Mouse (Mus musculus) neural tube, embryonic 15.5 days (tissue): ENCODE measurements around the gene Akr1a1. TPM values are rescaled to one million over a fixed set of nuclear protein-coding genes. Genes with fewer than 3 reads are reported as not detected.
A peak's percentile ranks its signal among the peaks of the same experiment; 100 is the strongest.

Experiments
- ATAC-seq: fragments of 200-750 bp; cut with Nextera tagmentation; 2 replicates; pipeline ENCODE4 v1.8.0; 2017; ENCODE audit warnings: mild to moderate bottlenecking, moderate TSS enrichment, moderate library complexity; ENCODE audit not compliant: low FRiP score
- H3K27ac ChIP-seq: fragments of 300-500 bp; sonication (generic); replicated peaks from 2 replicates; pipeline ENCODE4 v1.5.1; 2015; ENCODE audit warnings: mild to moderate bottlenecking, inconsistent platforms
- H3K27me3 ChIP-seq: fragments of 300-500 bp; sonication (generic); replicated peaks from 2 replicates; pipeline ENCODE4 v1.6.1; 2015; ENCODE audit warnings: inconsistent platforms
- H3K36me3 ChIP-seq: fragments of 300-500 bp; sonication (generic); 2 replicates; pipeline ENCODE4 v1.6.1; 2015; ENCODE audit warnings: inconsistent platforms
- H3K4me1 ChIP-seq: fragments of 300-500 bp; sonication (generic); 2 replicates; pipeline ENCODE4 v1.6.1; 2015; ENCODE audit warnings: inconsistent platforms
- H3K4me2 ChIP-seq: fragments of 300-500 bp; sonication (generic); 2 replicates; pipeline ENCODE4 v1.6.1; 2015; ENCODE audit warnings: inconsistent platforms, mild to moderate bottlenecking, moderate library complexity
- H3K4me3 ChIP-seq: fragments of 300-500 bp; sonication (generic); replicated peaks from 2 replicates; pipeline ENCODE4 v1.5.1; 2015; ENCODE audit warnings: mild to moderate bottlenecking, inconsistent platforms
- H3K9ac ChIP-seq: fragments of 300-500 bp; sonication (generic); replicated peaks from 2 replicates; pipeline ENCODE4 v1.6.1; 2015; ENCODE audit warnings: mild to moderate bottlenecking, inconsistent platforms
- H3K9me3 ChIP-seq: fragments of 300-500 bp; sonication (generic); replicated peaks from 2 replicates; pipeline ENCODE4 v1.6.1; 2016; ENCODE audit warnings: inconsistent platforms
- WGBS: fragments of 180-500 bp; shearing (Covaris S2); methylation state at CpG from one replicate; pipeline ENCODE4 v1.1.7; 2015; ENCODE audit warnings: mixed read lengths; 5-methylcytosine and 5-hydroxymethylcytosine counted together
- polyA plus RNA-seq: library from polyadenylated mRNA; unstranded; fragments of >200 nt; fragmentation: Nextera tagmentation; extraction: Ambion mirVana; gene quantifications from 2 replicates; pipeline ENCODE4 v1.2.1, GENCODE M21; 2015

Gene Akr1a1
- polyA plus RNA-seq, 1 experiment from 2014 or later: 717 TPM

GRCm38 (mm10) chr4:116655658-116656057, 4.2 kb upstream of the Akr1a1 start:
- Histone ChIP-seq H3K4me3 (no peak overlapping the region), H3K9ac (no peak overlapping the region), H3K9me3 (no peaks in the 10 kb centered on the region), H3K27ac (no peak overlapping the region), H3K36me3 (no peaks in the 10 kb centered on the region), H3K4me2 (no peak overlapping the region), H3K27me3 (no peaks in the 10 kb centered on the region), H3K4me1 (0 out of 2 replicates have a peak, but pooled peaks cover under 1% of the 10 kb centered on the region)
- no peak for ATAC-seq
- WGBS: 78% methylated on average over 3 of the region's 3 CpGs

DNA sequence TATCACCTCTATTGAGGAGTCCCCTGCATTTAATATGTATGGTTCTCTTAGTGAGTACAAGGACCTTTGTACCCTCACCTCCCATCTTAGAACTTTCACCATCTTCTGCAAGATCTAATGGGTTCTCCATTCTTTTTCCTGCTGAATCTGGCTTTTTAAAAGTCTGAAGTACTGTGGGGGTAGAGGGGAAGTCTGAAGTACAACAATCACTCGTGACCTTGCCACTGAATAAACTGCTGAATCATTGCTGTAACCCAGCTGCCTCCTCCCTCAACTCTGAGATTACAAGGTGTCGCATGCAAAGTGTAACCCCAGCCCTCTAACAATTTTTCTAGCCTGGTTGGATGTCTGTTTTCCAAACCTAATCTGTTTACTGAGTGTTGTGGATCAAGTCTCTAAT, 3.6 kb upstream of the Akr1a1 start:
- H3K27ac ChIP-seq: no peak overlapping the region
- ATAC-seq: no peak
- no peaks in the 10 kb centered on the region for H3K9me3 ChIP-seq
- peaks cover 6% of the 10 kb centered on the region for H3K4me1 ChIP-seq
- H3K4me3 ChIP-seq: no peak overlapping the region
- no peaks in the 10 kb centered on the region for H3K27me3 ChIP-seq
- H3K9ac ChIP-seq: no peak overlapping the region
- WGBS: 67% methylated on average over 2 of the region's 2 CpGs
- no peaks in the 10 kb centered on the region for H3K36me3 ChIP-seq
- H3K4me2 ChIP-seq: no peak overlapping the region

DNA sequence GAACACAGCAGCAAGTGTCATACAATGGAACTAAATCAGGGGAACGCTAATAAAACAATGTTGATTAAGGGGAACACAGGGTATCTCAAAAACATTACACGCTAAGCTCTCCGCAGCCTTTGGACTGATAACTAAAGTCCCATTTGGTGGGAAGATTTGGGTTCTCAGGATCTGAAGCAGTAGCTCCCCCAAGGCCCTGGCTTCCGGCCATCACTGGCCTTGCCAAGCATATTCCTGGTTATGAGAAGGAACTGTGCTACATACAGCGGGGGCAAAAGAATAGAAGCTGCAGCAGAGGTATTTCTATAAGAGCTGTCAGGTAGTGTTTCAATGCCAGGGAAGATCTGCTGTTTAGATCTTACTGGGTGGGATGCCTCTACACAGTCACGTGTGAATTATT, 1.7 kb upstream of the Akr1a1 start:
- Histone ChIP-seq H3K4me3 (no peak overlapping the region), H3K27ac (no peak overlapping the region), H3K4me2 (no peak overlapping the region), H3K27me3 (no peaks in the 10 kb centered on the region), H3K9me3 (no peaks in the 10 kb centered on the region), H3K9ac (no peak overlapping the region), H3K36me3 (no peaks in the 10 kb centered on the region), H3K4me1 (peaks cover 24% of the 10 kb centered on the region)
- 86% methylated on average over 6 of the region's 6 CpGs for WGBS
- no peak for ATAC-seq

DNA sequence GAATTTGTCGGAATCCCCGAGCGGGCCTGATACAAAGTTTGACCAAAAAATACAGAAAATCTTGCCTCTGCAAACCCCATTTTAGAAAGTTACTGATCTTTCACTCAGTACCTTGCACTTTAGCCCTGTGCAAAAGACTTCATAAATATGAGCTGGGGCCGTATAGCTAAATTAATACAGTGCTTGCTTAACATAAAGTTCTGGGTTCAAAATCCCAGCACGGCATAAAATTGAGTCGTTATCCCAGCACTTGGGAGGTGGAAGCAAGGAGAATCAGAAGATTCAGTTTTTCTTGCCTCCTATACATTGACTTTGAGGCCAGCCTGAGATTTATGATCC, 286 bp upstream of the Akr1a1 start:
- Histone ChIP-seq H3K4me2 (peak overlapping the region; percentile 83), H3K9me3 (no peaks in the 10 kb centered on the region), H3K9ac (peak overlapping the region; percentile 53), H3K27ac (peak overlapping the region; percentile 35; the same call in 1 of the 2 replicates), H3K4me3 (peak overlapping the region; percentile 75), H3K27me3 (no peaks in the 10 kb centered on the region), H3K4me1 (peaks cover 36% of the 10 kb centered on the region), H3K36me3 (no peaks in the 10 kb centered on the region)
- ATAC-seq: no peak
- 8% methylated on average over 6 of the region's 6 CpGs for WGBS

GRCm38 (mm10) chr4:116650365-116650764, 1.1 kb downstream of the Akr1a1 start:
- Histone ChIP-seq H3K4me1 (peaks cover 47% of the 10 kb centered on the region), H3K4me3 (peak overlapping the region; percentile 75), H3K9ac (peak overlapping the region; percentile 87), H3K27ac (peak overlapping the region; percentile 84), H3K4me2 (peak overlapping the region; percentile 83), H3K27me3 (no peaks in the 10 kb centered on the region), H3K36me3 (0 out of 2 replicates have a peak, but pooled peaks cover 3% of the 10 kb centered on the region), H3K9me3 (no peaks in the 10 kb centered on the region)
- no peak for ATAC-seq
- 40% methylated on average over 5 of the region's 5 CpGs for WGBS

GRCm38 (mm10) chr4:116649411-116649810, 2.1 kb downstream of the Akr1a1 start:
- ATAC-seq: no peak
- 96% methylated on average over 2 of the region's 2 CpGs for WGBS
- Histone ChIP-seq H3K4me1 (peaks cover 48% of the 10 kb centered on the region), H3K9me3 (no peaks in the 10 kb centered on the region), H3K4me3 (no peak overlapping the region), H3K4me2 (peak overlapping the region; percentile 83), H3K9ac (no peak overlapping the region), H3K27me3 (no peaks in the 10 kb centered on the region), H3K27ac (no peak overlapping the region), H3K36me3 (0 out of 2 replicates have a peak, but pooled peaks cover 7% of the 10 kb centered on the region)

DNA sequence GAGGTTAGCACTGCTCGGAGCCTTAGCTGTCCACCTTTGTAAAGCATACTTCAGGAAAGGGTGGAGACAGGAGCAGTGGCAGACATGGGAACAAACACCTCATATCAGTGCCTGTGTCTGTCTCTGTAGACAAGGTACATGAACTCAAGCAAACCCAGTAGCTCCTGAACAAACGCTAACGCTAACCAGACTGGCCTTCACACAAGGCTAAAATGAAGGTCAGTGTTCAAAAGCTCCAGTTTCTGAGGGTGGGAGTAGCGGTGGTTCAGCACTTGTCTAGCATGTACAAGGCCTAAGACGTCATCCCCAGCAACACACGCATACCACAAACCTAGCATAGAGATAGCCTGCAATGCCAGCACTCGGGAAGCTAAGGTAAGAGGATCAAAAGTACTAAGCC, 5.9 kb downstream of the Akr1a1 start:
- Histone ChIP-seq H3K27me3 (no peaks in the 10 kb centered on the region), H3K4me1 (peaks cover 48% of the 10 kb centered on the region), H3K4me2 (no peak overlapping the region), H3K9me3 (no peaks in the 10 kb centered on the region), H3K9ac (no peak overlapping the region), H3K36me3 (peaks cover 29% of the 10 kb centered on the region), H3K4me3 (no peak overlapping the region), H3K27ac (no peak overlapping the region)
- WGBS: 94% methylated on average over 7 of the region's 7 CpGs
- no peak for ATAC-seq

DNA sequence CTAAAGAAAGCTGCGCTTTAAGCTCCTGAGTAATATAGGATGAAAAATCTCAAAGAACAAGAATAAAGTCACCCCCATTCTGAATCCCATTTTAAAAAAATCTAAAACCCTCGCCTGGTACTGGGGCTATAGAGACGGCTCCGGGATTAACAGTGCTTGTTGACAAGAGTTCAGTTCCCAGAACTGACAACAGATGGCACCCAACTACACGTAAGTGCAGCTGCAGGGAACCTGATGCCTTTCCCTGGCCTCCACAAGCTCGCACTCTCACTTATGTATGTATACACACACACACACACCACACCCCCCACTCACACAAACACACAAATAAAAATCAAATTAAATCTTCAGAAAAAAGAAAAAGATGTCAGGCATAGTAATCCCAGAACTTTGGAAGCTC, 7.2 kb downstream of the Akr1a1 start:
- ATAC-seq: peak; percentile 47; the same call in 1 of the 2 replicates
- no peak overlapping the region for H3K4me2 ChIP-seq
- no peak overlapping the region for H3K9ac ChIP-seq
- H3K9me3 ChIP-seq: no peaks in the 10 kb centered on the region
- peaks cover 39% of the 10 kb centered on the region for H3K36me3 ChIP-seq
- H3K4me1 ChIP-seq: peaks cover 35% of the 10 kb centered on the region
- no peak overlapping the region for H3K4me3 ChIP-seq
- WGBS: 53% methylated on average over 6 of the region's 6 CpGs
- no peak overlapping the region for H3K27ac ChIP-seq
- no peaks in the 10 kb centered on the region for H3K27me3 ChIP-seq

- 100% methylated on average over 1 of the region's 1 CpGs for WGBS
- H3K27me3 ChIP-seq: no peaks in the 10 kb centered on the region
- H3K4me3 ChIP-seq: no peak overlapping the region
- peaks cover 13% of the 10 kb centered on the region for H3K4me1 ChIP-seq
- H3K4me2 ChIP-seq: no peak overlapping the region
- peaks cover 60% of the 10 kb centered on the region for H3K36me3 ChIP-seq
- H3K9ac ChIP-seq: no peak overlapping the region
- H3K9me3 ChIP-seq: no peaks in the 10 kb centered on the region
- H3K27ac ChIP-seq: no peak overlapping the region
- ATAC-seq: no peak
Observed at GRCm38 (mm10) chr4:116642071-116642470, 9.4 kb downstream of the Akr1a1 start.

DNA sequence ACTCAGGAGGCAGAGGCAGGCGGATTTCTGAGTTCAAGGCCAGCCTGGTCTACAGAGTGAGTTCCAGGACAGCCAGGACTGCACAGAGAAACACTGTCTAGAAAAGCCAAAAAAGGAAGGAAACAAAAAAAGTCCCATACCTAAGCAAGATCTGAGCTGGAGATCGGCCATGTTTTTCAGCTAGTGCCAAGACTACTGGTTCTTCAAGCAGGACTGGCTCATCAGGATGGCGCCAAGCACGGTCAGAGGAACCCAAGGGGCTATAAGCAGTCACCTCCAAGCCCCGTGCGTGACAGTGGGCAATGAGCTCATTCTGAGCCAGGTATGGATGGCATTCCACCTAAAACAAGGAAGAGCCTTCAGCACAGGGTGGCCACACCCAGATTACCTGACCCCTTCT, 12.7 kb downstream of the Akr1a1 start:
- Histone ChIP-seq H3K4me3 (no peak overlapping the region), H3K9ac (no peak overlapping the region), H3K9me3 (no peaks in the 10 kb centered on the region), H3K4me2 (no peak overlapping the region), H3K27ac (no peak overlapping the region), H3K36me3 (peaks cover 80% of the 10 kb centered on the region), H3K4me1 (no peaks in the 10 kb centered on the region), H3K27me3 (no peaks in the 10 kb centered on the region)
- WGBS: 96% methylated on average over 6 of the region's 6 CpGs
- ATAC-seq: no peak

- no peaks in the 10 kb centered on the region for H3K9me3 ChIP-seq
- H3K27ac ChIP-seq: no peak overlapping the region
- no peak overlapping the region for H3K4me2 ChIP-seq
- H3K36me3 ChIP-seq: peaks cover 65% of the 10 kb centered on the region
- no peak overlapping the region for H3K9ac ChIP-seq
- H3K4me3 ChIP-seq: no peak overlapping the region
- no peaks in the 10 kb centered on the region for H3K4me1 ChIP-seq
- ATAC-seq: peak; percentile 68; the same call in 1 of the 2 replicates
- WGBS: 75% methylated on average over 1 of the region's 1 CpGs
- H3K27me3 ChIP-seq: no peaks in the 10 kb centered on the region
Observed at GRCm38 (mm10) chr4:116635197-116635596, 16.3 kb downstream of the Akr1a1 start.

DNA sequence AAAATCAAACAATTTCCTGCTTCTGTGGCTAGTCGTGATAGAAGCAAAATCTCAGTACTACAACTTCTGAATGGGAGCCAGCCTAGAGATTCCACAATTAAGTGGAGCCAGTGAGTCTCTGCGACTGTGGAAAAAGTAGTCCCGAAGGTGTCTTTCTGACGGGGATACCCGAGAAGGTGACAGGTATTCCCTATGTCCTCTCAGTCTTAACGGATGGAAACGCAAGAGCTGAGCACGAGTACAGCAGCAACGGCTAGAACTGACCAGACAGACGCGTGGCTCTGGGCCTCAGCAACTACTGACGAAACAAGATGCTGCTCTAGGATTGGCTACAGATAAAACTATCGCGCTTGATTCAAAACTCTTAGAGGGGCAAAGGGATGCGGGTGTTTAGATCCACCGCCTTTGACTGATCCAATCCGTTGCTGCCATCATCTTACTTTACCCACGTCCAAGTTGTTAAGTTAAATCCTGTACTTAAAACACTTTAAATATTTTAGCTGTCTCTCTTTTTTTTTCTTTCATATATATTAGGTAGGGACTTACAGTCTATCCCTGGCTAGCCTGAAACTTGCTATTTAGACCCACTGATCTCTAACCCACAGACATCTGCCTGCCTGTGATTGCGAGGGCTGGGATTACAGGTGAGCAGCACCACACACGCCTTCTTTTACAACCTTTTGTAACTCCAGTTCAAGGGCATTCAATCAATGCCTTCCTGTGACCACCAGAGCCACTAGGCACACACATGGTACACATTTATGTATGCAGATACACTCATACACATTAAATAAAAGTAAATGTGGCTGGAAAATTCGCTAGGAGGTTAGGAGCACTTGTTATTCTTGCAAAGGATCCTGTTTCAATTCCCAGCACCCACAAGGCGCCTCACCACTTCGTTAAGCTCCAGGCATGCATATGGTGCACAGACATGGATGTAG, 23.5 kb downstream of the Akr1a1 start, which contains the start of gene Nasp:
Nasp (minus strand) TSS at position 220 of the 941 bp plus-strand sequence.
- Histone ChIP-seq H3K9me3 (no peaks in the 10 kb centered on the region), H3K9ac (peak within 1 kb of the TSS; percentile 80), H3K36me3 (peaks cover 3% of the 10 kb centered on the region; the same call in 1 of the 2 replicates), H3K4me2 (peak within 1 kb of the TSS; percentile 70), H3K4me1 (peaks cover 23% of the 10 kb centered on the region), H3K4me3 (peak within 1 kb of the TSS; percentile 80), H3K27ac (peak within 1 kb of the TSS; percentile 93), H3K27me3 (no peaks in the 10 kb centered on the region)
- ATAC-seq: peak; percentile 92
- 8% methylated on average over 23 of the region's 23 CpGs for WGBS
